Mouse (Mus musculus): ENCODE results near the gene Ehd1. TPM values are rescaled to one million over a fixed set of nuclear protein-coding genes. Genes with fewer than 3 reads are reported as not detected.

The Ehd1 gene
- polyA plus RNA-seq, 1 experiment = 274 TPM

GRCm38 (mm10) chr19:6284502-6284901, 8.0 kb downstream of the Ehd1 start:
- peak; percentile 92 for TF ChIP-seq GATA1 (IDR thresholded peaks at IDR 0.05; ENCODE audit: low read length)

GRCm38 (mm10) chr19:6285226-6285625, 8.7 kb downstream of the Ehd1 start:
- TF ChIP-seq GATA1 (IDR thresholded peaks at IDR 0.05; ENCODE audit: low read length) = no peak

- no peak for TF ChIP-seq GATA1 (IDR thresholded peaks at IDR 0.05; ENCODE audit: low read length)
Measured at GRCm38 (mm10) chr19:6285632-6286433, 9.3 kb downstream of the Ehd1 start.

- TF ChIP-seq GATA1 (IDR thresholded peaks at IDR 0.05; ENCODE audit: low read length) = no peak
Measured at GRCm38 (mm10) chr19:6286434-6287401, 10.2 kb downstream of the Ehd1 start.

- TF ChIP-seq GATA1 (IDR thresholded peaks at IDR 0.05; ENCODE audit: low read length) = no peak
Measured at GRCm38 (mm10) chr19:6288236-6288894, 11.8 kb downstream of the Ehd1 start.

- no peak for TF ChIP-seq GATA1 (IDR thresholded peaks at IDR 0.05; ENCODE audit: low read length)
Measured at GRCm38 (mm10) chr19:6289696-6290238, 13.2 kb downstream of the Ehd1 start.

- no peak for TF ChIP-seq GATA1 (IDR thresholded peaks at IDR 0.05; ENCODE audit: low read length)
Measured at GRCm38 (mm10) chr19:6291117-6291781, 14.7 kb downstream of the Ehd1 start.

- no peak for TF ChIP-seq GATA1 (IDR thresholded peaks at IDR 0.05; ENCODE audit: low read length)
Measured at GRCm38 (mm10) chr19:6292262-6292661, 15.7 kb downstream of the Ehd1 start.

- no peak for TF ChIP-seq GATA1 (IDR thresholded peaks at IDR 0.05; ENCODE audit: low read length)
Measured at GRCm38 (mm10) chr19:6294301-6294700, 17.8 kb downstream of the Ehd1 start.

GRCm38 (mm10) chr19:6296551-6297210, 20.2 kb downstream of the Ehd1 start:
- no peak for TF ChIP-seq GATA1 (IDR thresholded peaks at IDR 0.05; ENCODE audit: low read length)

- TF ChIP-seq GATA1 (IDR thresholded peaks at IDR 0.05; ENCODE audit: low read length) = no peak
Measured at GRCm38 (mm10) chr19:6297641-6298040, 21.1 kb downstream of the Ehd1 start.

GRCm38 (mm10) chr19:6299003-6299402, 22.5 kb downstream of the Ehd1 start:
- TF ChIP-seq GATA1 (IDR thresholded peaks at IDR 0.05; ENCODE audit: low read length) = no peak

- TF ChIP-seq GATA1 (IDR thresholded peaks at IDR 0.05; ENCODE audit: low read length) = no peak
Measured at GRCm38 (mm10) chr19:6299450-6300267, 23.1 kb downstream of the Ehd1 start.

All from G1E-ER4 (cell line).